In the genomic region with DNA sequence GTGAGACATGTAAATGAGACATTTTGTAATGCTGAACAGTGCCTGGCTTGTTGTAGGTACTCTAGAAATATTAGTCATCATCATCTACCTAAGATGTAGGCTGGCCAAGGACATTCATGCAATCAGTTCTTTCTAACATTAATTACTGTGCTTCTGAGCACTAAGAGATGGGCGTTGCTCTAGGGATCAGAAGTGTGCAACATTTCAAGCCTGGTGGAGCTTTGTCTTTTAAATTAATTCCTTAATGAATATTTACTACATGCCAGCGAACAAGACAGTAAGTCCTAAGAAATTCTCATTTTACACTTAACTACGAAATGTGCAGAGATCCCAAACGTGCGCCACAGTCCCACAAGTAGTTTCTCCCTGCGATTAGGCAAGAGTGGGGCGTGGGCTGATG, we compare ENCODE assay signal across 8 mouse cellular contexts. TPM values are rescaled to one million over a fixed set of nuclear protein-coding genes. Genes with fewer than 3 reads are reported as not detected.
DNase-seq lines count a peak whose midpoint lies in the region; ATAC-seq and TF ChIP-seq lines count a peak whose summit lies in the region.
"Not testable (repeated sequence)": the region's sequence is repeated elsewhere in the genome, so short reads cannot be mapped to it uniquely, and the experiment has no call there.

No protein-coding gene starts in this region.

- peaks cover 27% of the 10 kb centered on the region for H3K27me3 ChIP-seq in forebrain, embryonic 10.5 days (ENCODE audit: poor library complexity, severe bottlenecking)
- not testable (repeated sequence) for H3K27me3 ChIP-seq in heart, embryonic 10.5 days (ENCODE audit: insufficient read depth, poor library complexity, severe bottlenecking); hindbrain, embryonic 16.5 days (replicated peaks; ENCODE audit: control insufficient read depth, insufficient read depth, low read length); midbrain, embryonic 15.5 days (replicated peaks)
- H3K27me3 ChIP-seq in liver, embryonic 15.5 days, result peaks cover 17% of the 10 kb centered on the region

- not testable (repeated sequence) for ATAC-seq in hindbrain, embryonic 16.5 days; liver, embryonic 15.5 days (ENCODE audit: insufficient read depth); midbrain, embryonic 15.5 days (replicated peaks)

- DNase-seq in ZHBTc4 (ENCODE audit: low read depth, low spot score), result peak; percentile 21
- not testable (repeated sequence) for DNase-seq in forebrain, embryonic 10.5 days (ENCODE audit: extremely low spot score, low spot score); heart, embryonic 10.5 days (ENCODE audit: low spot score)
- DNase-seq in layer of hippocampus, adult 2 months (ENCODE audit: low spot score in 2 of 2), result peak in 1 of 2 experiments; percentile 26
- DNase-seq in telencephalon, adult 2 months (ENCODE audit: low read depth, low spot score), result peak; percentile 6

- peak overlapping the region; percentile 77 for H3K9ac ChIP-seq in hindbrain, embryonic 16.5 days (ENCODE audit: low read depth, low read length)
- H3K9ac ChIP-seq in liver, embryonic 15.5 days, result not testable (repeated sequence)
- peak overlapping the region; percentile 63 for H3K9ac ChIP-seq in midbrain, embryonic 15.5 days

- H3K4me3 ChIP-seq in forebrain, embryonic 10.5 days, result peak overlapping the region; percentile 59
- peak overlapping the region; percentile 61 for H3K4me3 ChIP-seq in heart, embryonic 10.5 days
- H3K4me3 ChIP-seq in hindbrain, embryonic 16.5 days (ENCODE audit: low read length), result peak overlapping the region; percentile 53
- peak overlapping the region; percentile 56 for H3K4me3 ChIP-seq in layer of hippocampus, adult 2 months
- H3K4me3 ChIP-seq in liver, embryonic 15.5 days (replicated peaks), result peak overlapping the region; percentile 44; the same call in 1 of the 2 replicates
- H3K4me3 ChIP-seq in midbrain, embryonic 15.5 days, result peak overlapping the region; percentile 55

- not testable (repeated sequence) for H3K4me1 ChIP-seq in forebrain, embryonic 10.5 days; heart, embryonic 10.5 days; hindbrain, embryonic 16.5 days (ENCODE audit: control insufficient read depth, insufficient read depth, low read depth, low read length); liver, embryonic 15.5 days (replicated peaks); midbrain, embryonic 15.5 days

- TF ChIP-seq CTCF in layer of hippocampus, adult 2 months (conservative IDR thresholded peaks at IDR 0.05), result not testable (repeated sequence)

- H3K9me3 ChIP-seq in forebrain, embryonic 10.5 days; heart, embryonic 10.5 days; hindbrain, embryonic 16.5 days (ENCODE audit: control insufficient read depth, low read length); liver, embryonic 15.5 days (replicated peaks); midbrain, embryonic 15.5 days: not testable (repeated sequence)

- not testable (repeated sequence) for H3K36me3 ChIP-seq in forebrain, embryonic 10.5 days (replicated peaks); heart, embryonic 10.5 days; hindbrain, embryonic 16.5 days (ENCODE audit: control insufficient read depth, insufficient read depth, low read length); liver, embryonic 15.5 days (replicated peaks); midbrain, embryonic 15.5 days (replicated peaks)

- H3K27ac ChIP-seq in forebrain, embryonic 10.5 days, result peak overlapping the region; percentile 84
- peak overlapping the region; percentile 81; the same call in 1 of the 2 replicates for H3K27ac ChIP-seq in heart, embryonic 10.5 days
- H3K27ac ChIP-seq in hindbrain, embryonic 16.5 days (ENCODE audit: low read depth, low read length); liver, embryonic 15.5 days (replicated peaks): not testable (repeated sequence)
- peak overlapping the region; percentile 68 for H3K27ac ChIP-seq in layer of hippocampus, adult 2 months
- peak overlapping the region; percentile 55; the same call in 1 of the 2 replicates for H3K27ac ChIP-seq in midbrain, embryonic 15.5 days

- peak overlapping the region; percentile 87 for H3K4me2 ChIP-seq in hindbrain, embryonic 16.5 days (ENCODE audit: low read length)
- peak overlapping the region; percentile 68 for H3K4me2 ChIP-seq in liver, embryonic 15.5 days
- peak overlapping the region; percentile 96 for H3K4me2 ChIP-seq in midbrain, embryonic 15.5 days

- WGBS in forebrain, embryonic 10.5 days, result 19% methylated on average over 7 of the region's 7 CpGs
- WGBS in heart, embryonic 10.5 days, result 19% methylated on average over 7 of the region's 7 CpGs
- WGBS in hindbrain, embryonic 16.5 days, result 10% methylated on average over 7 of the region's 7 CpGs
- WGBS in liver, embryonic 15.5 days (ENCODE audit: insufficient replicate concordance), result 19% methylated on average over 7 of the region's 7 CpGs
- WGBS in midbrain, embryonic 15.5 days, result 13% methylated on average over 7 of the region's 7 CpGs

RNA-seq across cellular contexts. Expression of gene Zfp868, which starts 41.1 kb away (rescaled TPM):
- polyA plus RNA-seq in forebrain, embryonic 10.5 days (2016; fragmentation: Nextera tagmentation; extraction: Ambion mirVana), result 29.4 and 30.7 TPM in 2 replicates
- polyA plus RNA-seq in heart, embryonic 10.5 days (2016; fragmentation: Nextera tagmentation; extraction: Ambion mirVana), result 16.9 and 18.8 TPM in 2 replicates
- polyA plus RNA-seq in hindbrain, embryonic 16.5 days (2015; fragmentation: Nextera tagmentation; extraction: Ambion mirVana), result 33.4 and 33.5 TPM in 2 replicates
- 10 to 100 TPM; 19.1 to 19.8 TPM for total RNA-seq in layer of hippocampus, adult 2 months (2021)
- 6.9 and 7.2 TPM in 2 replicates for polyA plus RNA-seq in liver, embryonic 15.5 days (2015; fragmentation: Nextera tagmentation; extraction: Ambion mirVana)
- 39.5 and 41.8 TPM in 2 replicates for polyA plus RNA-seq in midbrain, embryonic 15.5 days (2015; fragmentation: Nextera tagmentation; extraction: Ambion mirVana)
